Mouse (Mus musculus) liver, embryonic 14.5 days (tissue): ENCODE results near the gene Tyw1.

Source experiments
- CTCF ChIP-seq: IDR thresholded peaks from 2 replicates; pipeline ENCODE4 v1.5.1; 2016; ENCODE audit warnings: antibody characterized with exemption, low read depth, control low read depth
- EP300 ChIP-seq: IDR thresholded peaks from 2 replicates; pipeline ENCODE4 v1.6.1; 2016; ENCODE audit warnings: antibody characterized with exemption, low read depth

DNA sequence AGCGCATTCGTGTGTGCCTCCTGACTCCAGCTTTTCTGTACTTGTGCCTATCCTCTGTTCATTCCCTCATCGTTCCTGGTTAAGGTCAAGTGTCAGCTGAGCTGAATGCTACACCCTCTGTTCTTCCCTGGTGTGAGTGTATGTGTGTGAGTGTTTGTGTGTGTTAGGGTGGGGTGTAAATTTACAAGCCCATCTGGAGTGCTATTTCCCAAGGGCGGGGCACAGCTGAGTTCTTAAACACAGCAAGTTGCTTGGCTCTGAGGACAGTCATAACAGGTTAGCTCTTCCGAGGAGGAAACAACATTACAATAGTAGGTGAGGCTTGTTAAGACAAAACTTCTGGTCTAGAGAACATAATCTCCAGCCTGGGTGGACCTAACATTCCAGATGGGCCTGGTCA, 37.1 kb upstream of the Tyw1 start:
- no peak for TF ChIP-seq CTCF
- no peak for TF ChIP-seq EP300
